Mouse (Mus musculus) layer of hippocampus, adult 11-12 months (tissue): ENCODE data around the gene Prpsap2.
"Not testable (repeated sequence)": the region's sequence is repeated elsewhere in the genome, so short reads cannot be mapped to it uniquely, and the experiment has no call there.

Source experiments
- DNase-seq: peaks from one replicate; pipeline ENCODE4 v3.0.0; 2022; ENCODE audit warnings: low spot score

Prpsap2 gene

DNA sequence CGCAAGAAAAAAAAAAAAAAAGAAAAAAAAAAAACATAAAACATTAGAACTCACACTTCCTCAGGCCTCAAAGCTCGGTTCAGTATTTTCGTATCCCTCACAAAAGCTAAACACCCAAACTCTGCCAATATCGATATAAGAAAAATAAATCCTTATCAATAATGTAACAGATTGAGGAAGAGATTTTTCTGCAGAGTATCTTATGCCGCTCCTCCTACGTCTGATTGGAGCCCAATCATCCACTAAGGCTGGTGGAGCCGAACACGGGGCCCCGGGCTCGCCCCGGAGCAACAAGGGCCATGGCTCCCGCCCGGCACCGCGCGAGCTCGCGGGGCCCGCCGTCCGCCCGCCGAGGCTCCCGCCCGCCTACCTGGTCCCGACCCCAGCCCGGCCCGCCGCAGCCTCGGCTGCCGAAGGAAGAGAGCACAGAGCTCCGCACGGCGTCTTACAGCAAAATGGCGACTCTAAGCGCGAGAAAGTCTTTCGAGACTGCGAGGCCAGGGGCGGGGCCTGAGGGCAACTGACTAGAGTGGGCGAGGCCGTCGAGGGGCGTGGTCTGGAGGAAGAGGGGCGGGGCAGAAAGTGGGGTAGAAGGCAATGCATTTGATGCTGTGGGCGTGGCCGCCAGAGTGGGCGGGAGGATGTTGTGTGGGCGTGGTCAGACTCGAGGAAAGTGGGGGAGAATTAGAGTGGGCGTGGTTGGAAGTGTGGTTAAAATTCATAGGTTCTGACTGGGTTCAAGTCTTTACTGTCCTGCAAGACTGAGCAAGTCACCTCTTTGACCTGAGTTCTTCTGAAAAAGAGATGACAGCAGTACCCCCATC lies at the start of gene Prpsap2:
TSS of gene Prpsap2 (minus strand) at position 505 of the 824 bp plus-strand sequence.
- peak; percentile 98 for DNase-seq

DNA sequence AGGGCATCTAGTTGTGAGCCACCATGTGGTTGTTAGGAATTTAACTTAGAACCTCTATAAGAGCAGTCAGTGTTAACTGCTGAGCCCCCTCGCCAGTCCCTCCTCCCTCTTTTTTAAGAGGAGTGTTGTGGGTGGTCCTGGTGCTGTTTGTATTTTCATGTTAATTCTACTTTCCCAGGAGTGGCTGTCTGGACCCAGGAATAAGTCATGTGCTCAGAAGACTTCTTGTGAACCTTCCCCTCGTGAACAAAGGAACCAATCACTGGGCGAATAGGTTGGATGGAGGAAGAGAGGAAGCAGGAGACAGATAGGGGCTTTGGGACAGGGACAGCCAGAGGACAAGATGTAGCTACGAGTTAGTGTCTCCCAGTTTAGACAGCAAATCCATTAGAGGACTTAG lies 47.9 kb upstream of the Prpsap2 start:
- DNase-seq, result no peak

DNA sequence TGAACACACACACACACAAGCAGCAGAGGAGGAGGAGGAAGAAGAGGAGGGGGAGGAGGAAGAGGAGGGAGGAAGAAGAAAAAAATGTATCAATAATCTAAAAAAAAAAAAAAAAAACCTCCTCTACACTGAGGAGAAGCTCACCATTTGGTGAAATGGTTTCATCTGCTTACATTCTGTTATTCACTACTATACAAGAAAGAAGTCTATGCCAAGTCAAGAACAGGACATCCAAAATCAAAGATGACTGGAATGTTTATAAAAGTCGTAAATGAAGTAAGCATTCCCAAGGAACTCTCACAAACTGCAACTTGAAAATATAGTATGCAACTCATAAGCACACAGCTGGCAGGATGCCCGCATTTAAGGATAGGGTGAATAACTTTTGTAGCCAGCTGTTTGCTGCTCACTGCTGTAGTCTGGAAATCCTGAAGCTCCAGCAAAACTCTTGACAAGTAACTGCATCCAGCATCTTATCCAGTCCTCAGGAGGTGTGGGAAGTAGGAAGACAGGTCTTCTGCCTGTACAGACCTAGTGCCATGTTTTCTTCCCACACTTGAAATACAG lies 46.7 kb upstream of the Prpsap2 start:
- no peak for DNase-seq

DNA sequence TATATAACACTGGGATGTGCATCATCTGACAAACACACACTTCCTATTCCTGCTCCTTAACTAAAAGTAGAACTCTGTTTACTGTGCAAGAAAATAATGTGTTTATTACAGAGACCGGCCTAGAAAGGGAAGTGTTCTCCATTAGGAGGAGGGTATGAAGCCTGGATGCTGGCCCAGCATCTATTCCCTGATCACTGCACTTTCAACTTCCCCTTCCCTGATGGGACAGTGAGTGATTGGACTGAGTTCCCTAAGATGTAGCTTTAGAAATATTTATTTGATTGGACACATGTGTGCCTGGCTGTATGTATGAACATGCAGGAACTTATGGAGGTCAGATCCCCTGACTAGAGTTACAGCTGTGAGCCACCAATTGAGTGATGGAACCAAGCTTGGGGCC lies 31.6 kb upstream of the Prpsap2 start:
- DNase-seq, result no peak

DNA sequence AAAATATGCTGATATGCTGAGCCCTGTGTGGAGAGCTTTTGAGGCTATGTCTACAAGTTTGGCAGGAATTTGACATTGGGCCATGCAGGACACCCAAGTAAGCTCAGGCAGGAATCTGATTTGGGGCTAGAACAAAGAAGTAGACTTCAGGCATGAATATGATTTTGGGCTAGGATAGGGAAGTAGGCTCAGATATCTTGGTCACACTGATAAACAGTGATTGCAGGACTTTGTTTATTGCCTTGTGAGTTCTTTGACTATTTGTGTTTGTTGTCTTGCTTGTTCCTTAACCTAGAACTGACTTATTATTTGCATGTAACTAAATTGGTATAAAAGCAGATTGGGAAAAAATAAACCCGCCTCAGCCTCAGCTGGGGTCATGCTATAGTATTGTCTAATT lies 26.7 kb upstream of the Prpsap2 start:
- no peak for DNase-seq

DNA sequence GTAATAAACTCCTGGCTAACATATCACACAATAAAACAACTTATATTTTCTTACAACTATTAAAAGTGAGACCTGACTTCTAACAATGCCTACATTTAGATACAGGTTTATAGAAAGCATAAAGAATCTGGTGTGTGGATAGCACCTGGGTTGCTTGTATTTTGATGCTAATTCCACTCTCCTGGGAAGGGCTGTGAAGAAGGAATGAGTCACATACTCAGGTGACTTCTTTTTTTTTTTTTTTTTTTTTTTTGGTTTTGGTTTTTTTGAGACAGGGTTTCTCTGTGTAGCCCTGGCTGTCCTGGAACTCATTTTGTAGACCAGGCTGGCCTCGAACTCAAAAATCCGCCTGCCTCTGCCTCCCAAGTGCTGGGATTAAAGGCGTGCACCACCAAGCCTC lies 20.6 kb upstream of the Prpsap2 start:
- not testable (repeated sequence) for DNase-seq

DNA sequence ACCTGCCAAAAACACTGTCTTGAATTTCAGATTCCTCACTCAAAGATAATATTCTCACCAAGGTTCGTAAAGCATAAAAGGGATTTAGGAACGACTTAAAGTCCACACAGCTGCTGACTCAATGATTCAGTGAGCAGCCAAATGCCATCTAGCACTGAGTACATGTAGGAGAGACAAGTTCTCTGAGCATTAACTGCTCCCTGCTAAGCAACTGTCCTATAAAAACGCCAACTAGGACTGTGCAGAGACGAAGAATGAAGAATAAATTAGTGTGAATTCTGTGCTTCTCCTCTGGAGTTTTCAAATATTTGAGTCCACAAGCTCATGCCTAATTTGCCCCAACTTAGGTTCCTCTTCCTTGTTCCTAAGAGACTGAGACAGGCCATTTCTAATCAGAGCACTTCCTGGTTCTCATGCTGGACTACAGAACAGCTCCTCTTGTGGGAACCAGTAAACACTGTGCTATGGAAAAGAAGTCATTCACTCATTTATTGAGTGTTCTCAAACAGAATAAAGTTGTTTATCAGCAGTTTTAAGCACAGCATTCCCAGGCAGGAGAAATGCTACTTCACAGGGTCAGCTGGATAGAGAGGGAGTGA lies 12.8 kb upstream of the Prpsap2 start:
- peak; percentile 64 for DNase-seq

DNA sequence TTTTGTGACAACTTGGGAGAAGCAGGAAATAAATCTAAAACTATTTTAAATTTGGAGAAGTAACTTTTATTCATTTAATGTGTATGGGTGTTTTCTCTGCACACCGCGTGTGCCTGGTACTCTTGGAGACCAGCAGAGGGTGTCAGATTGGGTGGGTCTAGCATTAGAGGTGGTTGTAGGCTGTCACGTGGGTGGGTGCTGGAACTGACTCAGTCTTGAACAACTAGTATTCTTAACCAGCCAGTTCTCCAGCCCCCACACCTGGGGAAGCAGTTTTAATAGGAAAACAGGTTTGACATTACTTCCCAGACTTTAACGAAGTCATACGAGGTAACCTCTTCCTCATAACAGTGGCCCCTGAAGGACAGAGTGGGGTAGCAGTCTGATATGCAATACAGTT lies 1.4 kb downstream of the Prpsap2 start:
- DNase-seq, result peak; percentile 38

DNA sequence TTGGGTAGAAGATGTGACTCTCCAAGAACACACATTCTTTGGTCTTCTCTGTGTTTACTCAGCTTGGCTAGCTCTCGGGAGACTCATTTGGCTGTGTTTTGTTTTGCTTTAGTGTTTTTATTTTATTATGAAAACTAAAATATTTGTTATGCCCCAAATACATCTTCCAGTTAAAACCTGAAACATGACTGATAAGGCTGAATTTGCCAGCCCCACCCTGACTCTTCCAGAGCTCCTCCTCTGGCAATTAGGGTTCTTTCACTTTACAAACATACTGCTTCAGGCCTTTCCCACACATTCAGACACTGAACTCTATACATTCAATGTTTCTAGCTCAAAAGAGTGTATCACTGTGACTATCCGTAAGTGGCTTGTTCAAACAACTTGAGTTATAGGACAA lies 4.7 kb downstream of the Prpsap2 start:
- no peak for DNase-seq

DNA sequence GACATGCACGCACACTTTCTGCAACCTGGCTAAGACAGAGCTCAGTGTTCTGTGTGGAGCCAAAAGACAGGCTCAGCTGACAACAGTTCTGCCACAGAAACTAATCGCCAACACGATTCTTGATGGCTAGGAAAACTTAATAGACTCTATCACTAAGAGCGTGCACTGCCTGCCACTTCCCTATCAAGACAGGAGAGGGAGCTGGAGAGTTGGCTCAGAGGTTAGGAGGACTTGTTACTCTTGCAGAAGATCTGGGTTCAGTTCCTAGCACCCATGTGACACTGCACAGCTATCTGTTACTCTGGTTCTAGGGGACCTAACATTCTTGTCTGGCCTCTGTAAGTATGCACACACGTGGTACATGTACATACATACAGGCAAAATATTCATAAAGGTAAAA lies 10.3 kb downstream of the Prpsap2 start:
- DNase-seq, result peak; percentile 32

DNA sequence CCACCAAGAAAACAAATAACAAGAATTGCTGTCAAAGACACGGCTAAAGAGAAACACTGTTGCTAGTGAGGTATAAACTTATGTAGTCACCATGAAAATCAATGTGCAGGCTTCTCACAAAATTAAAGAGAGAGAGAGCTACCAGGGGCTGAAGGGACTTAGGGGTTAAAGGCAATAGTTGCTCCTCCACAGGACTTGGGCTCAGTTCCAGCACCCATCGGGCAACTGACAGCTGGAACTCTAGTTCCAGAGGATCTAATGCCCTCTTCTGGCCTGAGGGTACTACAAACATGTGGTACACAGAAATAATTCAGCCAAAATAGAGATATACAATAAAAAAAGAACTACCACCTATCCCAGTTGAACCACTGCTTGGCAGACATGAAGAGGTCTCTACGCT lies 14.7 kb downstream of the Prpsap2 start:
- DNase-seq, result no peak

DNA sequence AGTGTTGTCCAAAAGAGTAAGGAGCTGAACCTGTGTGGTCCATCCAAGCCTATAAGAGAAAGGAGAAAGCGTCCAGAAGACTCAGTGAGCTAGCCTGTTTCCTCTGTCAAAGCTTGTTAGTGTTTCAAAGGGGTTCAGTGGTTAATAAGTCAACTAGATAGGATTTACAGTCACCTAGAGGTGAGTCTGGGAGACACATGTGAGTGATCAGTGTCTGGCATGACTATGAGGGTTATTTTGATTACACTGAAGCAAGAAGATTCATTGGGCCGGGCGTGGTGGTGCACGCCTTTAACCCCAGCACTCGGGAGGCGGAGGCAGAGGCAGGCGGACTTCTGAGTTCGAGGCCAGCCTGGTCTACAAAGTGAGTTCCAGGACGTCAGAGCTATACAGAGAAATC lies 16.1 kb downstream of the Prpsap2 start:
- no peak for DNase-seq

DNA sequence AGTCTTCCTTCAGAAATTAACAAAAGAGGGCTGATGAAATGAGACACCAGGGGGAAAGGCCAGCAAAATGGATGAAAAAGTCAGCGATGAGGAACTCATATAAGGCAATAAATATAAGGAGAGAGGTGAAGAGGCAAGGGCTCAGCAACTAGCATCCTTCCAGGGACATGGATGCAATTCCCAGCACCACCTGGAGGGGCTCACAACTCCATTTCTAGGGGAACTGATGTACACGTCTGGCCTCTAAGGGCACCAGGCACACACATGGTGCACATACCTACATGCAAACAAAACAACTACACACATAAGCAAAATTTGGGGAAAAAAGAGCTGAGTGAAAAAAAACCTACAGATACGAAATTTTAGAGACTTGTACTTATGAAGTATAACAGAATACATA lies 17.4 kb downstream of the Prpsap2 start:
- no peak for DNase-seq

DNA sequence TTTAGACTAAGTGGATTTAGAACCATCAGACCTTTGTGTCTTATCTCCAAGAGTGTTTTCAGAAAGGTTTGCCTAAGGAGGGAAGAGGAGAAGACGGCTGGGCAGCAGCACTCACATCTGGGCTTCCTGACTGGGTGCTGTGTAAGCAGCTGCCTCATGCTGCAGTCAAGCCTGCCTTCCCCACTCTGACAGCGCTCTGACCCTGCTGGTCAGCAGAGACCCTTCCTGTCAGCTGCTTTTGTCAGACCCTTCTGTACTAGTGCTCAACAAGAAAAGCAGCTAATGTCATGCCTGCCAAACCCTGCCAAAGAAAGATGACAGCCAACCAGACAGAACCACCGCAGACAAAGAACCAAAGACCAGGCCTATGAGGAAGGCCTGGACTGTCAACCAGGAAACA lies 18.1 kb downstream of the Prpsap2 start:
- DNase-seq, result no peak

DNA sequence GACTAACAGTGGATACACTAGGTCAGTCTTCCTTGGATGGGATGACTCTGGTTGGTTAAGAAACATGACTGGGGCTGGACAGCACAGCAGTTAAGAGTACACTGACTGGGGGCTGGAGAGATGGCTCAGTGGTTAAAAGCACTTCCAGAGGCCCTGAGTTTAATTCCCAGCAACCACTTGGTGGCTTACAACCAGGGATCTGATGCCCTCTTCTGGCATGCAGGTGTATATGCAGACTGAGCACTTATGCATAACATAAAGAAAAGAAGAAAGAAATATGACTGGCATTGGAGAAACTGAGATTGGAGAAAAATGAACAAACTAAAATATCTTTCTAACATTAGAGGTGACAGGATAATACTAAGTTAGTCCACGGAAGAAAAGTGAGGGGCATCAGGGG lies 21.4 kb downstream of the Prpsap2 start:
- no peak for DNase-seq

DNA sequence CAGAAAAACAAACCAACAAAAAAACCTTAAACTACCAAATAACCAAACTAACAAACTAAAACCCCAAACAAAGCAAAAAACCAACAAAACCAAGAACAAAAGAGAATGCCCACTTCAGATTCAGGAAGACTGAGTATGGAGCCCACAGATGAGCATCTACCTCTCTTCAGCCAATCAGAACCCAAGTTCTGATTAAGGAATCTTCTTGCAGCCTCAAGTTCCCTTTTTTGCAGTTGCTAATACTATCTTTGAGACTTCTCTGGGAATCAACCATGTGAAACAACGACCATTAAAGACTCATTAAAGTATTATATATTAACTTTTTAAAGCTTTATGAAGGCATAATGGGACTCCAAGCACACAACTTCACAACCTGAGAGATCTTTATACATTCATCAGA lies 24.6 kb downstream of the Prpsap2 start:
- DNase-seq, result no peak

DNA sequence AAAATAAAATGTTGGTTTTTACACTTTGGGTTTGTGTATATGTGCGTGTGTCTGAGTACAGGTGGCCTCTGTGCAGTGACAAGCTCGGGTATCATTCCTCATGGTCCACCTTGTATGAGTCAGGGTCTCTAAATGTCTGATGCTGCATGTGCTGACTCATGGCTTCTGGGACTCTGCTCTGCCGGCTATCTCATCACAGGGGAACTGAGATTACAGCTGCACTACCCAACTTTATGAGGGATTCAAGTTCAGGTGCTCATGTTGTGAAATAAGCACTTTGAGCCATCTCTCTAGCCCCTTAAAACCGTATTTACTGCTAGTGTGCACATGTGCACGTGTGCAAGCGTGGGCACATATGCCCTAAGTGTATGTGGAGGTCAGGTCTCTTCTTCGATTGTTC lies 29.2 kb downstream of the Prpsap2 start:
- no peak for DNase-seq

DNA sequence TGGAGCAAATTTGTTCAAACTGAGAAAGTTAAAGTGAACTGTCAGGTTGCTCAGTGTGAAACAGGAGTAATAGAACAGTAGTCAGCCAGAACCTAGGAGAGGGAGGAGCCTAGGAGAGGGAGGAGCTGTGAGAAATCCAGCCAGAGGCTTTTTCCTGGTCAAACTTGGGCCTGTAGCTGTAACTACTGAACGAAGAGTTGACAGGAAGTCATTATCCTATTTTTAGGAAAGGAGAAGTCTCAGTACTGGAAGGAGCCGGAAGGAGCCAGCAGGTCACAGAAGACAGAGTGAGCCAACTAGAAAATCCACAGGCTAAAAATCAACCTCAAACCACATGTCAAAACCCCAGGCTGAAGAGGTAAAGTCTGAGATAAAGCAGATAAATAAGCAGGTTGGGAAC lies 33.9 kb downstream of the Prpsap2 start:
- no peak for DNase-seq

DNA sequence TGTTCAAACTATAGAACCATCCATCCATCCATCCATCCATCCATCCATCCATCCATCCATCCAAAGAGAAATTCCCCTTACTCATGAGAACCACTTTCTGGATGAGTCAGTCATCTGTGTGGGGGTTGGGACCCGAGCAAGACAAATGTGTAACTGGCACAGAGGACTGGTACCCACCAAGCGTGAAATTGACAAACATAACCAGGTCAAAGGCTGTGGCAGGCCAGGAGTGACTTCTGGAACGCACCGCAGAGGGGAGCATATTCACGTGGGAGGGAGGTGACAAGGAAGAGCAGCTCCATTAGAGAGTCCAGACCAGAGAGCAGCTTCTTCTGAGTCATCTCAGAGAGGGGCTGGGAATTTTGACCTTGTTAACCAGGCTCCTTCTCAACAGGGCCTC lies 39.8 kb downstream of the Prpsap2 start:
- no peak for DNase-seq

DNA sequence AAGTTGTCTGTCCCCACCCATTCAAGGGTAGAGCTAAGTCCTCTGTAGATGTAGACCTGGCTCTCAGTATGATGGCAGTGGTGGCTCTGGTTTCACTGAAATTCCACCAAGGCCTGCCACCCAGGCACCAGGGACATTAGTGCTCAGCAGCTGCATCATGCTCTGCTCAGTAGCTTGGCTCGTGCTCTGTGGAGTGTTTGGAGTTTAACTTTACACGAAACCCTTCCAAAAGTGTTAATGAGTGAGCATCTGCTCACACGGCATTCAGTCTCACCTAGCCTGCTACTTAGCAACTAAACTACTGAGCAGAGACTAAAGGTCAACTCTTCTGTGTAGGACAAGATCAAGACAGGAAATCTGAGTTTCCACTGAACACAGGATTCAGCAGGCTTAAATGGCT lies 41.3 kb downstream of the Prpsap2 start, which contains the start of gene Slc5a10:
TSS of gene Slc5a10 (minus strand) at position 191 of the 400 bp plus-strand sequence.
- no peak for DNase-seq

DNA sequence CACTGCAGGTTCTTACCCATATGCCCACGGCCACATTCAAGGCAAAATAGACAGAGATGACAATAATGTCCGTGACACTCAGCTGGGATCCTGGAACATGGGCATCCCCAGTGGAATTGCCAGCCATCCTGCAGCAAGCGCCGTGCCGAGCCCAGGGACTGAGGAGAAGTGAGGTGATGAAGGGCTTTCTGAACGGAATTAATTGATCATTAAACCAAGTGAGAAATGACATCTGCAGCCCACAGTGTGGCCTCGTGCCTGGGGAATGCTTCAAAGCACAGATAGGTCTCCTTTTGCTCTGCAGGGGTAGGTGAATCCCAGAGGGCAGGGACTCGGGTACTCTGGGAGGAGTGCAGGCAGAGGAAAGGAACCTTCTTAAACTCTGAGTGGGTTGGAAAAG lies 42.1 kb downstream of the Prpsap2 start:
- DNase-seq, result no peak

DNA sequence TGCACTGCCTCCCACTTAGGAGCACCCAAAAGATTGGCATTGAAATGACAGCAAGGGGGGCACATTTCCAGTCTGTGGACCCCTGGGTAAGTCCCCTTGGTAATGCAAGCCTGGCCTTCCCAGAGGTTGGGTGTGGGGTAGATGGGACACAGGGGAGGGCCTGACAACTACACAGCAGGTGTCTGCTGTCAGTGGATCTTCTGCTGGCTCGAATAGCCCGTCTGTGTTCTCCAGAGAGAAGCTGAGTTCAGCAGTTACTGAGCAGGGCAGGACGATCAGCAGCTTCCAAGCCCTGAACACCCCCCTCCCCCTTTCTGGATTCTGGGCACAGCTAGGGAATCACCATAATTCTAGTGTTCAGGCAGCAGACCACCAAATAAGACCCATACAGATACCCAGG lies 42.5 kb downstream of the Prpsap2 start:
- no peak for DNase-seq

DNA sequence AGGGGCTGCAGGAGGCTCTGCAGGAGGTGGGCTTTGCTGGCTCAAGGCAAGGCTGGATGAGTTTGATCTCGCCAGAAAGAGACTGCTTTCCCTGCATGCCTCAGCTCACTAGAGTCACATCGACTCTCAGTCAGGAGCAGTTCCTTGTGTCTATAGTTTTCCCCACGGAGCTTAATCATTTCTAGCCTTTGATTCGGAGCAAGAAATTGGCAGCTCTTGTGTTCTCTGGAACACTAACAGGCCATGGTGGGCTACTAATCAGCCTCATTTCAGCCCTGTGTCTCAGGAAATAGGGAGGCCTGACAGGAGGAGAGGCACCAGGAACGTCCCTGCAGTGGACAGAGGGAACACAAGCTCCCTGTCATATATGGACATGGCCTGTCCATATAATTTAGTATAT lies 43.9 kb downstream of the Prpsap2 start:
- no peak for DNase-seq

DNA sequence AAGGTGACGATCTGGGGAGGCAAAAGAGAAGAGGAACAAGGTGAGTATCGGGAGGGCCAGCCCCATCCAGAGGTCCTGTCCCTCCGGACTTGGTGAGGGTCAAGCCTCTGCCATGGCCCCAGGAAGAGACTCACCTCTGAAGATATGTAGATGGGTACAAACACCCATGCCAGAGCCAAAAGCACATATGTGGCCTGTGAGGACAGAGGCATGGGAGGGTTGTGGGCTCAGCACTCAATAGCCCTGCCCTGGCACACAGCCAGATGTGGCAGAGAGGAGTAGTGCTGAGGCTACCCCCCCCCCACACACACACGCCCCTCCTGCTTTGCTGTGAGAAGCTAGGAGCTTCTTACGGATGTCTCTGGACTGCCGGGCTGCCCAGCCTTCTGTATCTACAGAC lies 46.8 kb downstream of the Prpsap2 start:
- DNase-seq, result peak; percentile 18
